Mouse (Mus musculus): ENCODE measurements around the gene Klc1. TPM values are rescaled to one million over a fixed set of nuclear protein-coding genes. Genes with fewer than 3 reads are reported as not detected.

Klc1 gene
- polyA plus RNA-seq, 1 experiment from 2014 or later = 95.2 TPM

DNA sequence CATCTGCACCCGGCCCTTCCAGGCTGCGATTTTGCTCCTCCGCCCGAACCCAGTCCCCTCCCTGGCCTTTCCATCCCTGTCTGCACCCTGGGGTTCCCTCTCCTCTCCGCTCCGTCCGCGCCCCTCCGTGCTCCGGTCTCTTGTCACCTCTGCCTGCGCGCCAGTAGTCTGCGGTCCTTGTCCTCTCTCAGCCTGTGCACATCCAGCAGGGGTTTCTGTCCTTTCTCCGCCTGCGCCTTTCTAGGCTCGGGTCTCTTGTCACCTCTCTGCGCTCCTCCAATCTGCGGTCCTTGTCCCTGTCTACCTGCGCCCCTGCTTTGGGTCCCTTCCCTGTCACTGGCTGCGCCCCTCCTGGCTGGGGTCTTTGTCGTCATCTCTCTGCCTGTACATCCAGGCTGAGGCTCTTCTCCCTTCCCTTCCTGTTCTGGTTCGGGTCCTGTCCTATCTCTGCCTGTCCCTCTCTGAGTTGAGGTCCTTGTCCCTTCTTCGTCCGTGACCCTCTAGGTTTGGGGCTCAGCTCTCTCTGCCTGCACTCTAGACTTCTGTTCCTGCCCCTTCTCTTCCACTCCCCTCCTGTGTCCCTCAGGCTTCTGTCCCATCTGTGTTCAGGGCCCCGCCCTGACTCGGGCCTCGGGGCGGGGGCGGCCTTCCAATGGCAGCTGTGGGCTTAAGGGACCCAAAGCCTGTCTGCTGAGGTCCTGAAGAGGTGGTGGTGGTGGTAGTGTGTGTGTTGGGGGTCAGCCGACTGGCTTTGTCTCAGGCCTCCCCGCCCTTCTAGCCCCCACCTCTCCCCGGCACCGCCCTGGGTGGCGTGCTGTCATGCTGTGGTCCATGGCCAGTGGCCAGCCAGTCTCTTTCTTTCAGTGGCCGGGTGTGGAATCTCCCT lies 770 bp downstream of the Klc1 start:
- Histone ChIP-seq H3K27ac (replicated peaks) (peak overlapping the region; percentile 94), H3K27me3 (replicated peaks) (no peaks in the 10 kb centered on the region), H3K4me1 (peaks cover 53% of the 10 kb centered on the region), H3K9me3 (no peaks in the 10 kb centered on the region), H3K4me3 (peak overlapping the region; percentile 98), H3K36me3 (peaks cover 19% of the 10 kb centered on the region), H3K9ac (peak overlapping the region; percentile 99), H3K4me2 (peak overlapping the region; percentile 99)
- peak; percentile 27; the same call in 1 of the 2 replicates for ATAC-seq (ENCODE audit: extremely low read depth, insufficient number of reproducible peaks, low FRiP score, low TSS enrichment)
- WGBS = under 1% methylated on average over 32 of the region's 35 CpGs

- no peaks in the 10 kb centered on the region for H3K27me3 ChIP-seq (replicated peaks)
- H3K9me3 ChIP-seq = no peaks in the 10 kb centered on the region
- peak overlapping the region; percentile 99 for H3K9ac ChIP-seq
- 63% methylated on average over 7 of the region's 7 CpGs for WGBS
- H3K27ac ChIP-seq (replicated peaks) = peak overlapping the region; percentile 94
- ATAC-seq (ENCODE audit: extremely low read depth, insufficient number of reproducible peaks, low FRiP score, low TSS enrichment) = no peak
- H3K4me2 ChIP-seq = peak overlapping the region; percentile 99
- H3K36me3 ChIP-seq = peaks cover 19% of the 10 kb centered on the region
- peaks cover 55% of the 10 kb centered on the region for H3K4me1 ChIP-seq
- peak overlapping the region; percentile 98 for H3K4me3 ChIP-seq
Observed at GRCm38 (mm10) chr12:111760306-111760908, 1.8 kb downstream of the Klc1 start.

- Histone ChIP-seq H3K9me3 (no peaks in the 10 kb centered on the region), H3K4me3 (no peak overlapping the region), H3K27me3 (replicated peaks) (no peaks in the 10 kb centered on the region), H3K4me2 (no peak overlapping the region), H3K27ac (replicated peaks) (no peak overlapping the region), H3K9ac (no peak overlapping the region), H3K4me1 (peaks cover 71% of the 10 kb centered on the region), H3K36me3 (peaks cover 23% of the 10 kb centered on the region)
- 83% methylated on average over 13 of the region's 13 CpGs for WGBS
- no peak for ATAC-seq (ENCODE audit: extremely low read depth, insufficient number of reproducible peaks, low FRiP score, low TSS enrichment)
Observed at GRCm38 (mm10) chr12:111762620-111763280, 4.1 kb downstream of the Klc1 start.

DNA sequence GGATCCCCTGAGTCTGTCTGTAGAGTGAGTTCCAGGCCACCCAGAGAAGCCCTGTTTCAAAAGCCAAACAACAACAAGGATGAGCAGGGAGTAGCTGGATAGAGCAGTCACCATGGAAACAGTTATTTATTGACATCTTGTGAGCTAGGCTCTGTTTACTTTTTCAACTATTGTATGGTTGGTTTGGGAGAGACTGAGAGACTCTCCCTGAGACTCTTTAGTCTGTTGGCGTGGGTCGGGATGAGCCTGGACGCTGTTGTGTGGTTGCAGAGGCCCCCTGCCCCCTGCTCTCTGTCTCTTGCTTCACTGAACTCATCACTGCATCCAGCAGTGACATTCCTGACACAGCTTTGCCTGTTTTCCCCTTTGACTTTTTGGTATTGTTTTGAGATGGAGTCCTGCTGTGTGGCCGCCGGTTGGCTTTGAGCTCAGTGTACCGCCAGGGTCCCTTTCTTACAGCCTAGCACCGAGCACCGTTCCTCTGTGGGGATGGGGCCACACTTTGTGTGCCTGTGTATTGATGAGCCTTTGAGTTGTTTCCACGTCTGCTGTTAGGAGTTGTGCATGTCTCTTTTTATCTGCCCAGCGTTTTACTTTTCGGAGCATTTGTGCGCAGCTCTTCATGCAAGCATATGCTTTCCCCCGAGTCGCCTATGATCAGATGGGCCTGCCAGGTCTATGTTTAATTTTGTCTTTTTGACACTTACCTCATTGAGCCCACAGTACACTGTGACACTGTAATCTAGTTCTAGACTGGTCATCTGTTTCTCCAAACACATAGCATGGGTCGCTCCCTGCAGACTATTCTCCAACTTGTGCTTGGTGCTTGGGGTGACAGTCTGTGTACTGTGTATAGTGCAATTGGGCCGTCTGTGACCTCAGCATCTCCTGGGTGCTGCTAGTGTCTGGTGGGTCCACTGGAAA lies 7.9 kb downstream of the Klc1 start:
- H3K27ac ChIP-seq (replicated peaks) = peak overlapping the region; percentile 72
- H3K4me2 ChIP-seq = peak overlapping the region; percentile 44
- H3K4me3 ChIP-seq = no peak overlapping the region; the same call in 1 of the 2 replicates
- no peaks in the 10 kb centered on the region for H3K9me3 ChIP-seq
- ATAC-seq (ENCODE audit: extremely low read depth, insufficient number of reproducible peaks, low FRiP score, low TSS enrichment) = no peak; the same call in 1 of the 2 replicates
- 57% methylated on average over 16 of the region's 16 CpGs for WGBS
- no peaks in the 10 kb centered on the region for H3K27me3 ChIP-seq (replicated peaks)
- H3K4me1 ChIP-seq = peaks cover 70% of the 10 kb centered on the region
- H3K9ac ChIP-seq = peak overlapping the region; percentile 61
- peaks cover 27% of the 10 kb centered on the region for H3K36me3 ChIP-seq

- Histone ChIP-seq H3K9ac (no peak overlapping the region), H3K4me1 (peaks cover 52% of the 10 kb centered on the region), H3K9me3 (no peaks in the 10 kb centered on the region), H3K4me2 (no peak overlapping the region), H3K27ac (replicated peaks) (no peak overlapping the region), H3K27me3 (replicated peaks) (no peaks in the 10 kb centered on the region), H3K36me3 (peaks cover 32% of the 10 kb centered on the region), H3K4me3 (no peak overlapping the region)
- no peak for ATAC-seq (ENCODE audit: extremely low read depth, insufficient number of reproducible peaks, low FRiP score, low TSS enrichment)
- WGBS = 86% methylated on average over 10 of the region's 10 CpGs
Observed at GRCm38 (mm10) chr12:111768322-111768928, 9.8 kb downstream of the Klc1 start.

GRCm38 (mm10) chr12:111769306-111769705 lies 10.7 kb downstream of the Klc1 start:
- Histone ChIP-seq H3K27me3 (replicated peaks) (no peaks in the 10 kb centered on the region), H3K4me2 (peak overlapping the region; percentile 30), H3K4me3 (no peak overlapping the region), H3K36me3 (peaks cover 34% of the 10 kb centered on the region), H3K4me1 (peaks cover 51% of the 10 kb centered on the region), H3K9me3 (no peaks in the 10 kb centered on the region), H3K27ac (replicated peaks) (peak overlapping the region; percentile 78), H3K9ac (no peak overlapping the region)
- 22% methylated on average over 10 of the region's 10 CpGs for WGBS
- ATAC-seq (ENCODE audit: extremely low read depth, insufficient number of reproducible peaks, low FRiP score, low TSS enrichment) = no peak

- Histone ChIP-seq H3K27me3 (replicated peaks) (no peaks in the 10 kb centered on the region), H3K4me1 (peaks cover 51% of the 10 kb centered on the region), H3K4me3 (no peak overlapping the region), H3K27ac (replicated peaks) (peak overlapping the region; percentile 78), H3K4me2 (peak overlapping the region; percentile 30), H3K9me3 (no peaks in the 10 kb centered on the region), H3K9ac (peak overlapping the region; percentile 50; the same call in 1 of the 2 replicates), H3K36me3 (peaks cover 40% of the 10 kb centered on the region)
- no peak for ATAC-seq (ENCODE audit: extremely low read depth, insufficient number of reproducible peaks, low FRiP score, low TSS enrichment)
- WGBS = 49% methylated on average over 8 of the region's 9 CpGs
Observed at GRCm38 (mm10) chr12:111769816-111770577, 11.3 kb downstream of the Klc1 start.

GRCm38 (mm10) chr12:111770651-111771050 lies 12.0 kb downstream of the Klc1 start:
- peaks cover 49% of the 10 kb centered on the region for H3K4me1 ChIP-seq
- 82% methylated on average over 10 of the region's 10 CpGs for WGBS
- H3K9ac ChIP-seq = 0 out of 2 replicates have a peak overlapping the region, but pooled peaks have one; percentile 34
- no peaks in the 10 kb centered on the region for H3K9me3 ChIP-seq
- peaks cover 46% of the 10 kb centered on the region for H3K36me3 ChIP-seq
- ATAC-seq (ENCODE audit: extremely low read depth, insufficient number of reproducible peaks, low FRiP score, low TSS enrichment) = no peak
- H3K27me3 ChIP-seq (replicated peaks) = no peaks in the 10 kb centered on the region
- peak overlapping the region; percentile 78; the same call in 1 of the 2 replicates for H3K27ac ChIP-seq (replicated peaks)
- H3K4me2 ChIP-seq = no peak overlapping the region
- no peak overlapping the region for H3K4me3 ChIP-seq

DNA sequence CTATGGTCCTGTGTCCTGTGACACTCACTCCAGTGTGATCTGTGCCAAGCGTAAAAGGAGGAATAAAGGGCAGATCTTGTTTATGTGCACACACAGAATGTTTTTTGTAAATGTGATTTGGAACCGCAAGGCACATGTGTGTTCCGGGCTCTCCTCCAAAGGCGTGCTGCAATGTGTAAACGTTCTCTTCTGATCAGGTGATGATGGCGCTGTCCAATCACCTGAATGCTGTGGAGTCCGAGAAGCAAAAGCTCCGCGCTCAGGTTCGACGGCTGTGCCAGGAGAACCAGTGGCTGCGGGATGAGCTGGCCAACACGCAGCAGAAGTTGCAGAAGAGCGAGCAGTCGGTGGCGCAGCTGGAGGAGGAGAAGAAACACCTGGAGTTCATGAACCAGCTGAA lies 15.5 kb downstream of the Klc1 start:
- Histone ChIP-seq H3K27me3 (replicated peaks) (no peaks in the 10 kb centered on the region), H3K4me2 (no peak overlapping the region), H3K27ac (replicated peaks) (no peak overlapping the region), H3K4me1 (peaks cover 19% of the 10 kb centered on the region), H3K9ac (no peak overlapping the region), H3K4me3 (no peak overlapping the region), H3K36me3 (peaks cover 77% of the 10 kb centered on the region), H3K9me3 (no peaks in the 10 kb centered on the region)
- 82% methylated on average over 16 of the region's 16 CpGs for WGBS
- no peak for ATAC-seq (ENCODE audit: extremely low read depth, insufficient number of reproducible peaks, low FRiP score, low TSS enrichment)

- whole genome bisulfite sequencing = 77% methylated on average over 15 of the region's 15 CpGs
- Histone ChIP-seq H3K36me3 (peaks cover 84% of the 10 kb centered on the region), H3K4me2 (no peak overlapping the region), H3K9me3 (no peaks in the 10 kb centered on the region), H3K27ac (replicated peaks) (no peak overlapping the region), H3K4me3 (no peak overlapping the region), H3K27me3 (replicated peaks) (no peaks in the 10 kb centered on the region), H3K4me1 (peaks cover 12% of the 10 kb centered on the region), H3K9ac (no peak overlapping the region)
- no peak for ATAC-seq (ENCODE audit: extremely low read depth, insufficient number of reproducible peaks, low FRiP score, low TSS enrichment)
Observed at GRCm38 (mm10) chr12:111774845-111775244, 16.2 kb downstream of the Klc1 start.

All from heart, embryonic 13.5 days (tissue).